In the genomic region with DNA sequence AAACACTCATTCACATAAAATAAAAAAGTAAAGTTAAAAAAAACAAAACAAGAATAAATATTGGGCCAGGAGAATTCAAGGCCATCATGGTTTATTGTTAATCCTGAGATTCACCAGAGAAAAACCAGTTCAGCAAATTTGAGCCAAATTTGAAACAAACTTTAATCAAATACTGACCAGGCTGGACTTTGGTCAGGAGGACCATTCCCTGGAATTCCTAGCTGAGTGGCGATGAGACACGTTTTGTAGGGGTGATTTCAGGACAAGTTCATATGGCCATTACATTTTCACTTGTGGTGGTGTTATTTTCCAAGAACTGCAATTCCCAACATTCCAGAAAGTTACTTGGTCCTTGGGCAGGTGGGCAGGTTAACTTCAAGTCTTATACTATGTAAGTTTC, we compare ENCODE assay signal across 16 mouse cellular contexts.
"Had no signal": no experiment of that assay in that cellular context is flagged by ENCODE, and none has a peak within 500 bp of the region (broad histone marks: within the 10 kb centered on the region; RNA-seq: fewer than 3 reads in every experiment).

No protein-coding gene starts in this region.

- H3K27ac ChIP-seq: hindbrain, embryonic 15.5 days; limb, embryonic 10.5 days; limb, embryonic 13.5 days; liver, embryonic 14.5 days; macrophage; midbrain, embryonic 12.5 days; midbrain, embryonic 15.5 days; neural tube, embryonic 13.5 days; stomach, embryonic 15.5 days had no signal

- H3K27me3 ChIP-seq: hindbrain, embryonic 15.5 days; limb, embryonic 13.5 days; midbrain, embryonic 12.5 days; midbrain, embryonic 15.5 days; neural tube, embryonic 13.5 days; stomach, embryonic 15.5 days had no signal

- DNase-seq: liver, postnatal 0 days; lung, embryonic 14.5 days; retina, postnatal 1 day; right cerebral cortex, postnatal 25 days; spleen, adult 18-20 months; thymus, postnatal 25 days had no signal

- H3K4me1 ChIP-seq: hindbrain, embryonic 15.5 days; limb, embryonic 10.5 days; limb, embryonic 13.5 days; midbrain, embryonic 12.5 days; midbrain, embryonic 15.5 days; neural tube, embryonic 13.5 days; stomach, embryonic 15.5 days had no signal

- H3K9ac ChIP-seq: hindbrain, embryonic 15.5 days; limb, embryonic 13.5 days; liver, embryonic 14.5 days; liver, postnatal 0 days; lung, embryonic 14.5 days; midbrain, embryonic 12.5 days; midbrain, embryonic 15.5 days; neural tube, embryonic 13.5 days; stomach, embryonic 15.5 days had no signal

- H3K4me3 ChIP-seq: hindbrain, embryonic 15.5 days; limb, embryonic 10.5 days; limb, embryonic 13.5 days; midbrain, embryonic 12.5 days; midbrain, embryonic 15.5 days; myocyte; neural tube, embryonic 13.5 days; stomach, embryonic 15.5 days had no signal
